In genomic region chr5:32460973-32461372, GRCm38 (mm10) we compare ENCODE assay signal across 8 mouse cellular contexts. TPM values are rescaled to one million over a fixed set of nuclear protein-coding genes. Genes with fewer than 3 reads are reported as not detected.
A peak's percentile ranks its signal among the peaks of the same experiment; 100 is the strongest.
DNase-seq lines count a peak whose midpoint lies in the region; ATAC-seq lines count a peak whose summit lies in the region.

No protein-coding gene starts in this region.

- 9% methylated on average over 2 of the region's 2 CpGs for WGBS in lung, embryonic 16.5 days
- WGBS in embryonic facial prominence, embryonic 15.5 days: 47% methylated on average over 2 of the region's 2 CpGs
- 60% methylated on average over 2 of the region's 2 CpGs for WGBS in limb, embryonic 10.5 days
- 44% methylated on average over 2 of the region's 2 CpGs for WGBS in neural tube, embryonic 14.5 days

- H3K9ac ChIP-seq in lung, embryonic 16.5 days (ENCODE audit: low read length): peak overlapping the region; percentile 53; the same call in 1 of the 2 replicates
- no peak overlapping the region for H3K9ac ChIP-seq in embryonic facial prominence, embryonic 15.5 days
- no peak overlapping the region for H3K9ac ChIP-seq in neural tube, embryonic 14.5 days (replicated peaks; ENCODE audit: low read depth, low read length)

- no peaks in the 10 kb centered on the region for H3K9me3 ChIP-seq in lung, embryonic 16.5 days (ENCODE audit: control insufficient read depth, low read length)
- H3K9me3 ChIP-seq in embryonic facial prominence, embryonic 15.5 days (replicated peaks): no peaks in the 10 kb centered on the region
- H3K9me3 ChIP-seq in limb, embryonic 10.5 days (replicated peaks): no peaks in the 10 kb centered on the region
- no peaks in the 10 kb centered on the region for H3K9me3 ChIP-seq in neural tube, embryonic 14.5 days (ENCODE audit: control insufficient read depth, low read length)

- no peaks in the 10 kb centered on the region for H3K36me3 ChIP-seq in lung, embryonic 16.5 days (ENCODE audit: control insufficient read depth, insufficient read depth, low read length)
- H3K36me3 ChIP-seq in embryonic facial prominence, embryonic 15.5 days: no peaks in the 10 kb centered on the region
- H3K36me3 ChIP-seq in limb, embryonic 10.5 days: 0 out of 2 replicates have a peak, but pooled peaks cover 3% of the 10 kb centered on the region
- no peaks in the 10 kb centered on the region for H3K36me3 ChIP-seq in neural tube, embryonic 14.5 days (ENCODE audit: control insufficient read depth, insufficient read depth, low read length)

- ATAC-seq in lung, embryonic 16.5 days (ENCODE audit: low read depth): no peak
- ATAC-seq in embryonic facial prominence, embryonic 15.5 days (ENCODE audit: insufficient number of reproducible peaks, low FRiP score, low TSS enrichment, low read depth): no peak
- no peak for ATAC-seq in neural tube, embryonic 14.5 days (ENCODE audit: low read depth)

- peak overlapping the region; percentile 54 for H3K4me2 ChIP-seq in lung, embryonic 16.5 days (ENCODE audit: low read depth, low read length)
- H3K4me2 ChIP-seq in embryonic facial prominence, embryonic 15.5 days (replicated peaks): peak overlapping the region; percentile 39
- H3K4me2 ChIP-seq in neural tube, embryonic 14.5 days (ENCODE audit: low read depth, low read length): peak overlapping the region; percentile 37

- no peaks in the 10 kb centered on the region for H3K27me3 ChIP-seq in lung, embryonic 16.5 days (ENCODE audit: control insufficient read depth, insufficient read depth, low read depth, low read length)
- no peaks in the 10 kb centered on the region for H3K27me3 ChIP-seq in embryonic facial prominence, embryonic 15.5 days
- no peaks in the 10 kb centered on the region for H3K27me3 ChIP-seq in limb, embryonic 10.5 days (ENCODE audit: low read depth, poor library complexity, severe bottlenecking)
- no peaks in the 10 kb centered on the region for H3K27me3 ChIP-seq in neural tube, embryonic 14.5 days (ENCODE audit: control insufficient read depth, insufficient read depth, low read length)

- peaks cover 17% of the 10 kb centered on the region for H3K4me1 ChIP-seq in lung, embryonic 16.5 days (replicated peaks; ENCODE audit: control insufficient read depth, insufficient read depth, low read length)
- peaks cover 9% of the 10 kb centered on the region; the same call in 1 of the 2 replicates for H3K4me1 ChIP-seq in embryonic facial prominence, embryonic 15.5 days
- H3K4me1 ChIP-seq in limb, embryonic 10.5 days: peaks cover 8% of the 10 kb centered on the region; the same call in 1 of the 2 replicates
- peaks cover 6% of the 10 kb centered on the region; the same call in 1 of the 2 replicates for H3K4me1 ChIP-seq in neural tube, embryonic 14.5 days (ENCODE audit: control insufficient read depth, insufficient read depth, low read length)

- no peak for DNase-seq in lung, postnatal 25 days (ENCODE audit: low spot score)
- DNase-seq in limb, embryonic 10.5 days (ENCODE audit: low spot score): no peak
- DNase-seq in yolk sac, embryonic 10.5 days (ENCODE audit: low spot score): no peak
- DNase-seq in cerebellum, adult 9-11 months: no peak
- DNase-seq in layer of hippocampus, adult 9-10 months (ENCODE audit: low spot score): no peak

- H3K27ac ChIP-seq in lung, embryonic 16.5 days (ENCODE audit: low read length): no peak overlapping the region
- H3K27ac ChIP-seq in embryonic facial prominence, embryonic 15.5 days (replicated peaks): no peak overlapping the region
- no peak overlapping the region for H3K27ac ChIP-seq in limb, embryonic 10.5 days
- no peak overlapping the region for H3K27ac ChIP-seq in neural tube, embryonic 14.5 days (ENCODE audit: low read depth, low read length)

- H3K4me3 ChIP-seq in lung, embryonic 16.5 days (ENCODE audit: low read length): peak overlapping the region; percentile 32
- H3K4me3 ChIP-seq in embryonic facial prominence, embryonic 15.5 days (replicated peaks): peak overlapping the region; percentile 27
- H3K4me3 ChIP-seq in limb, embryonic 10.5 days: peak overlapping the region; percentile 98
- peak overlapping the region; percentile 18; the same call in 1 of the 2 replicates for H3K4me3 ChIP-seq in neural tube, embryonic 14.5 days (ENCODE audit: low read depth, low read length)

RNA-seq across cellular contexts. Expression of gene Ppp1cb, which starts 2.3 kb away (rescaled TPM):
- 192 and 200 TPM in 2 replicates for polyA plus RNA-seq in lung, embryonic 16.5 days (2015; fragmentation: Nextera tagmentation; extraction: Ambion mirVana)
- 180 and 183 TPM in 2 replicates for polyA plus RNA-seq in embryonic facial prominence, embryonic 15.5 days (2015; fragmentation: Nextera tagmentation; extraction: Ambion mirVana)
- 206 and 237 TPM in 2 replicates for polyA plus RNA-seq in limb, embryonic 10.5 days (2016; fragmentation: Nextera tagmentation; extraction: Ambion mirVana)
- polyA plus RNA-seq in neural tube, embryonic 14.5 days (2014; fragmentation: Nextera tagmentation; extraction: Ambion mirVana): 220 and 240 TPM in 2 replicates

Comparison
In these comparisons a context has a peak if more than half of its experiments do, and no peak if none do; other contexts are left out.
1. H3K4me3 ChIP-seq: peak in every context shown above with its lines; median percentile 98 in limb, embryonic 10.5 days; 32 in lung, embryonic 16.5 days; 27 in embryonic facial prominence, embryonic 15.5 days; 18 in neural tube, embryonic 14.5 days.